Mouse (Mus musculus) neural tube, embryonic 12.5 days (tissue): ENCODE data around the gene Mapk8ip1. TPM values are rescaled to one million over a fixed set of nuclear protein-coding genes. Genes with fewer than 3 reads are reported as not detected.

Experiments
- ATAC-seq: fragments of 200-750 bp; cut with Nextera tagmentation; 2 replicates; pipeline ENCODE4 v1.8.0; 2017; ENCODE audit warnings: low read depth, mild to moderate bottlenecking, moderate TSS enrichment, moderate library complexity; ENCODE audit not compliant: low FRiP score
- H3K27ac ChIP-seq: fragments of 300-500 bp; sonication (generic); 2 replicates; pipeline ENCODE4 v1.5.1; 2016
- H3K27me3 ChIP-seq: fragments of 300-500 bp; sonication (generic); replicated peaks from 2 replicates; pipeline ENCODE4 v1.6.1; 2016; ENCODE audit warnings: mild to moderate bottlenecking
- H3K36me3 ChIP-seq: fragments of 300-500 bp; sonication (generic); 2 replicates; pipeline ENCODE4 v1.6.1; 2016; ENCODE audit warnings: mild to moderate bottlenecking
- H3K4me1 ChIP-seq: fragments of 300-500 bp; sonication (generic); 2 replicates; pipeline ENCODE4 v1.6.1; 2016
- H3K4me2 ChIP-seq: fragments of 300-500 bp; sonication (generic); replicated peaks from 2 replicates; pipeline ENCODE4 v1.6.1; 2016; ENCODE audit warnings: mild to moderate bottlenecking
- H3K4me3 ChIP-seq: fragments of 300-500 bp; sonication (generic); 2 replicates; pipeline ENCODE4 v1.5.1; 2016
- H3K9ac ChIP-seq: fragments of 300-500 bp; sonication (generic); 2 replicates; pipeline ENCODE4 v1.6.1; 2016; ENCODE audit warnings: mild to moderate bottlenecking
- H3K9me3 ChIP-seq: fragments of 300-500 bp; sonication (generic); 2 replicates; pipeline ENCODE4 v1.6.1; 2016; ENCODE audit warnings: mild to moderate bottlenecking
- WGBS: fragments of 180-500 bp; shearing (Covaris S2); methylation state at CpG from one replicate; pipeline ENCODE4 v1.1.7; 2016; 5-methylcytosine and 5-hydroxymethylcytosine counted together
- polyA plus RNA-seq: library from polyadenylated mRNA; unstranded; fragments of >200 nt; fragmentation: Nextera tagmentation; extraction: Ambion mirVana; gene quantifications from 2 replicates; pipeline ENCODE4 v1.2.1, GENCODE M21; 2016

Gene Mapk8ip1
- polyA plus RNA-seq, 1 experiment from 2014 or later: 154 TPM

GRCm38 (mm10) chr2:92386821-92387570, 14.1 kb downstream of the Mapk8ip1 start:
- Histone ChIP-seq H3K4me2 (peak overlapping the region; percentile 91), H3K4me3 (no peak overlapping the region), H3K27ac (no peak overlapping the region), H3K4me1 (peaks cover 43% of the 10 kb centered on the region), H3K9me3 (no peaks in the 10 kb centered on the region), H3K36me3 (peaks cover 57% of the 10 kb centered on the region), H3K9ac (no peak overlapping the region), H3K27me3 (no peaks in the 10 kb centered on the region)
- no peak for ATAC-seq
- 93% methylated on average over 30 of the region's 30 CpGs for WGBS

GRCm38 (mm10) chr2:92385113-92386051, 15.7 kb downstream of the Mapk8ip1 start:
- Histone ChIP-seq H3K4me2 (no peak overlapping the region), H3K36me3 (peaks cover 73% of the 10 kb centered on the region), H3K27ac (no peak overlapping the region), H3K4me3 (no peak overlapping the region), H3K27me3 (no peaks in the 10 kb centered on the region), H3K4me1 (peaks cover 26% of the 10 kb centered on the region), H3K9me3 (no peaks in the 10 kb centered on the region), H3K9ac (no peak overlapping the region)
- 87% methylated on average over 22 of the region's 22 CpGs for whole genome bisulfite sequencing
- no peak for ATAC-seq

- WGBS: 76% methylated on average over 4 of the region's 4 CpGs
- Histone ChIP-seq H3K27ac (no peak overlapping the region), H3K36me3 (peaks cover 86% of the 10 kb centered on the region), H3K27me3 (no peaks in the 10 kb centered on the region), H3K9me3 (no peaks in the 10 kb centered on the region), H3K4me1 (peaks cover 17% of the 10 kb centered on the region), H3K9ac (no peak overlapping the region), H3K4me2 (no peak overlapping the region), H3K4me3 (no peak overlapping the region)
- ATAC-seq: no peak
Measured at GRCm38 (mm10) chr2:92384101-92384500, 17.0 kb downstream of the Mapk8ip1 start.

- ATAC-seq: no peak
- Histone ChIP-seq H3K36me3 (peaks cover 100% of the 10 kb centered on the region), H3K9me3 (no peaks in the 10 kb centered on the region)
Measured at GRCm38 (mm10) chr2:92382759-92383158, 18.3 kb downstream of the Mapk8ip1 start.

GRCm38 (mm10) chr2:92381901-92382588, 19.0 kb downstream of the Mapk8ip1 start, which contains the start of gene 1700029I15Rik:
Gene 1700029I15Rik, plus strand, starts transcription at chr2:92382538.
- Histone ChIP-seq H3K4me2 (no peak within 1 kb of the TSS), H3K27ac (no peak within 1 kb of the TSS), H3K27me3 (no peaks in the 10 kb centered on the region), H3K36me3 (peaks cover 99% of the 10 kb centered on the region), H3K9ac (no peak within 1 kb of the TSS), H3K4me1 (0 out of 2 replicates have a peak, but pooled peaks cover under 1% of the 10 kb centered on the region), H3K9me3 (no peaks in the 10 kb centered on the region), H3K4me3 (no peak within 1 kb of the TSS)
- ATAC-seq: no peak
- 85% methylated on average over 5 of the region's 5 CpGs for WGBS

More at GRCm38 (mm10) chr2:92382759-92383158, 18.3 kb downstream of the Mapk8ip1 start:
- H3K4me2 ChIP-seq: no peak overlapping the region
- H3K27ac ChIP-seq: no peak overlapping the region
- peaks cover 8% of the 10 kb centered on the region for H3K4me1 ChIP-seq
- H3K9ac ChIP-seq: no peak overlapping the region
- 78% methylated on average over 4 of the region's 4 CpGs for WGBS
- H3K4me3 ChIP-seq: no peak overlapping the region
- H3K27me3 ChIP-seq: no peaks in the 10 kb centered on the region

GRCm38 (mm10) chr2:92381161-92381560, 19.9 kb downstream of the Mapk8ip1 start:
- H3K4me1 ChIP-seq: peaks cover 4% of the 10 kb centered on the region
- peaks cover 91% of the 10 kb centered on the region for H3K36me3 ChIP-seq
- no peak overlapping the region for H3K9ac ChIP-seq
- no peak overlapping the region for H3K4me3 ChIP-seq
- H3K27me3 ChIP-seq: no peaks in the 10 kb centered on the region
- H3K9me3 ChIP-seq: no peaks in the 10 kb centered on the region
- WGBS: 89% methylated on average over 5 of the region's 5 CpGs
- H3K27ac ChIP-seq: no peak overlapping the region
- no peak overlapping the region for H3K4me2 ChIP-seq
- ATAC-seq: no peak

GRCm38 (mm10) chr2:92380495-92381050, 20.5 kb downstream of the Mapk8ip1 start:
- WGBS: 81% methylated on average over 6 of the region's 6 CpGs
- H3K27ac ChIP-seq: no peak overlapping the region
- H3K9ac ChIP-seq: no peak overlapping the region
- H3K9me3 ChIP-seq: no peaks in the 10 kb centered on the region
- peaks cover 10% of the 10 kb centered on the region for H3K4me1 ChIP-seq
- ATAC-seq: no peak
- peaks cover 86% of the 10 kb centered on the region for H3K36me3 ChIP-seq
- H3K4me3 ChIP-seq: no peak overlapping the region
- no peak overlapping the region for H3K4me2 ChIP-seq
- no peaks in the 10 kb centered on the region for H3K27me3 ChIP-seq

- no peak overlapping the region for H3K4me2 ChIP-seq
- H3K4me3 ChIP-seq: no peak overlapping the region
- H3K27ac ChIP-seq: no peak overlapping the region
- peaks cover 11% of the 10 kb centered on the region for H3K4me1 ChIP-seq
- no peaks in the 10 kb centered on the region for H3K27me3 ChIP-seq
- peaks cover 79% of the 10 kb centered on the region for H3K36me3 ChIP-seq
- no peak overlapping the region for H3K9ac ChIP-seq
- WGBS: 82% methylated on average over 17 of the region's 17 CpGs
- no peaks in the 10 kb centered on the region for H3K9me3 ChIP-seq
- no peak for ATAC-seq
Measured at GRCm38 (mm10) chr2:92379783-92380494, 21.1 kb downstream of the Mapk8ip1 start.

GRCm38 (mm10) chr2:92377320-92377719, 23.7 kb downstream of the Mapk8ip1 start:
- Histone ChIP-seq H3K4me2 (no peak overlapping the region), H3K36me3 (peaks cover 53% of the 10 kb centered on the region), H3K4me1 (peaks cover 16% of the 10 kb centered on the region), H3K9me3 (no peaks in the 10 kb centered on the region), H3K9ac (no peak overlapping the region), H3K27ac (no peak overlapping the region), H3K4me3 (no peak overlapping the region), H3K27me3 (0 out of 2 replicates have a peak, but pooled peaks cover 3% of the 10 kb centered on the region)
- 95% methylated on average over 7 of the region's 7 CpGs for WGBS
- ATAC-seq: no peak

GRCm38 (mm10) chr2:92376300-92376699, 24.8 kb downstream of the Mapk8ip1 start:
- WGBS: 84% methylated on average over 6 of the region's 6 CpGs
- 0 out of 2 replicates have a peak overlapping the region, but pooled peaks have one; percentile 71 for H3K4me3 ChIP-seq
- peak overlapping the region; percentile 91 for H3K4me2 ChIP-seq
- H3K4me1 ChIP-seq: peaks cover 26% of the 10 kb centered on the region
- H3K27ac ChIP-seq: no peak overlapping the region
- peak overlapping the region; percentile 67; the same call in 1 of the 2 replicates for H3K9ac ChIP-seq
- H3K27me3 ChIP-seq: 0 out of 2 replicates have a peak, but pooled peaks cover 6% of the 10 kb centered on the region
- no peaks in the 10 kb centered on the region for H3K9me3 ChIP-seq
- H3K36me3 ChIP-seq: peaks cover 43% of the 10 kb centered on the region
- ATAC-seq: no peak

GRCm38 (mm10) chr2:92375788-92376187, 25.3 kb downstream of the Mapk8ip1 start:
- peaks cover 31% of the 10 kb centered on the region for H3K4me1 ChIP-seq
- H3K4me2 ChIP-seq: peak overlapping the region; percentile 91
- WGBS: 10% methylated on average over 10 of the region's 10 CpGs
- peaks cover 38% of the 10 kb centered on the region for H3K36me3 ChIP-seq
- peaks cover 11% of the 10 kb centered on the region; the same call in 1 of the 2 replicates for H3K27me3 ChIP-seq
- peak overlapping the region; percentile 71 for H3K4me3 ChIP-seq
- peak overlapping the region; percentile 67 for H3K9ac ChIP-seq
- H3K9me3 ChIP-seq: no peaks in the 10 kb centered on the region
- H3K27ac ChIP-seq: no peak overlapping the region
- peak; percentile 1; the same call in 1 of the 2 replicates for ATAC-seq
